Mouse (Mus musculus): ENCODE measurements around the gene Naif1.

Naif1 gene

GRCm38 (mm10) chr2:32427720-32428119 lies 22.5 kb upstream of the Naif1 start:
- DNase-seq (ENCODE audit: low spot score), result no peak

GRCm38 (mm10) chr2:32428262-32428722 lies 22.0 kb upstream of the Naif1 start:
- DNase-seq (ENCODE audit: low spot score), result no peak

GRCm38 (mm10) chr2:32429215-32429891 lies 20.9 kb upstream of the Naif1 start:
- no peak for DNase-seq (ENCODE audit: low spot score)

- DNase-seq (ENCODE audit: low spot score), result no peak
These were observed 19.3 kb upstream of the Naif1 start for GRCm38 (mm10) chr2:32430701-32431676.

GRCm38 (mm10) chr2:32436686-32437372 lies 13.4 kb upstream of the Naif1 start:
- no peak for DNase-seq (ENCODE audit: low spot score)

GRCm38 (mm10) chr2:32437612-32438166 lies 12.6 kb upstream of the Naif1 start:
- no peak for DNase-seq (ENCODE audit: low spot score)

GRCm38 (mm10) chr2:32438733-32439132 lies 11.5 kb upstream of the Naif1 start:
- no peak for DNase-seq (ENCODE audit: low spot score)

- DNase-seq (ENCODE audit: low spot score), result no peak
These were observed 11.1 kb upstream of the Naif1 start for GRCm38 (mm10) chr2:32439177-32439576.

GRCm38 (mm10) chr2:32440164-32440563 lies 10.1 kb upstream of the Naif1 start:
- no peak for DNase-seq (ENCODE audit: low spot score)

GRCm38 (mm10) chr2:32440632-32441031 lies 9.6 kb upstream of the Naif1 start:
- DNase-seq (ENCODE audit: low spot score), result no peak

GRCm38 (mm10) chr2:32441550-32441949 lies 8.7 kb upstream of the Naif1 start:
- no peak for DNase-seq (ENCODE audit: low spot score)

- DNase-seq (ENCODE audit: low spot score), result no peak
These were observed 4.7 kb upstream of the Naif1 start for GRCm38 (mm10) chr2:32445535-32445934.

GRCm38 (mm10) chr2:32447264-32447936 lies 2.9 kb upstream of the Naif1 start:
- DNase-seq (ENCODE audit: low spot score), result no peak

- no peak for DNase-seq (ENCODE audit: low spot score)
These were observed 1.8 kb upstream of the Naif1 start for GRCm38 (mm10) chr2:32448480-32448879.

- DNase-seq (ENCODE audit: low spot score), result peak; percentile 85
These were observed 906 bp downstream of the Naif1 start, which contains the start of gene Slc25a25 for GRCm38 (mm10) chr2:32450881-32451844. Gene Slc25a25 (minus strand): TSS chr2:32451445.

- DNase-seq (ENCODE audit: low spot score), result peak; percentile 87
These were observed 1.7 kb downstream of the Naif1 start for GRCm38 (mm10) chr2:32451870-32452372.

GRCm38 (mm10) chr2:32452441-32452971 lies 2.2 kb downstream of the Naif1 start:
- no peak for DNase-seq (ENCODE audit: low spot score)

- no peak for DNase-seq (ENCODE audit: low spot score)
These were observed 3.5 kb downstream of the Naif1 start for GRCm38 (mm10) chr2:32453641-32454303.

GRCm38 (mm10) chr2:32454633-32455032 lies 4.4 kb downstream of the Naif1 start:
- no peak for DNase-seq (ENCODE audit: low spot score)

Measured in urinary bladder, postnatal 10 days (tissue).